Mouse (Mus musculus): ENCODE measurements around the gene Birc2.

Gene Birc2

GRCm38 (mm10) chr9:7786086-7786485 lies 50.8 kb downstream of the Birc2 start:
- DNase-seq (ENCODE audit: low spot score in 2 of 2), result no peak

GRCm38 (mm10) chr9:7785396-7785795 lies 51.5 kb downstream of the Birc2 start:
- DNase-seq (ENCODE audit: low spot score in 2 of 2), result no peak

GRCm38 (mm10) chr9:7784615-7785012 lies 52.2 kb downstream of the Birc2 start:
- no peak for DNase-seq (ENCODE audit: low spot score in 2 of 2)

- no peak for DNase-seq (ENCODE audit: low spot score in 2 of 2)
Measured at GRCm38 (mm10) chr9:7783823-7784614, 52.8 kb downstream of the Birc2 start.

- DNase-seq (ENCODE audit: low spot score in 2 of 2), result peak in 1 of 2 experiments; percentile 66
Measured at GRCm38 (mm10) chr9:7780250-7781150, 56.4 kb downstream of the Birc2 start.

GRCm38 (mm10) chr9:7779786-7780185 lies 57.1 kb downstream of the Birc2 start:
- DNase-seq (ENCODE audit: low spot score in 2 of 2), result no peak

- no peak for DNase-seq (ENCODE audit: low spot score in 2 of 2)
Measured at GRCm38 (mm10) chr9:7778771-7779170, 58.1 kb downstream of the Birc2 start.

- peak in 1 of 2 experiments; percentile 44 for DNase-seq (ENCODE audit: low spot score in 2 of 2)
Measured at GRCm38 (mm10) chr9:7777652-7778051, 59.2 kb downstream of the Birc2 start.

- no peak for DNase-seq (ENCODE audit: low spot score in 2 of 2)
Measured at GRCm38 (mm10) chr9:7776940-7777339, 59.9 kb downstream of the Birc2 start.

- DNase-seq (ENCODE audit: low spot score in 2 of 2), result no peak
Measured at GRCm38 (mm10) chr9:7775986-7776385, 60.9 kb downstream of the Birc2 start.

GRCm38 (mm10) chr9:7775011-7775410 lies 61.9 kb downstream of the Birc2 start:
- no peak for DNase-seq (ENCODE audit: low spot score in 2 of 2)

GRCm38 (mm10) chr9:7774538-7774937 lies 62.3 kb downstream of the Birc2 start:
- DNase-seq (ENCODE audit: low spot score in 2 of 2), result no peak

GRCm38 (mm10) chr9:7773686-7774085 lies 63.2 kb downstream of the Birc2 start:
- DNase-seq (ENCODE audit: low spot score in 2 of 2), result no peak

- DNase-seq (ENCODE audit: low spot score in 2 of 2), result no peak
Measured at GRCm38 (mm10) chr9:7772773-7773454, 64.0 kb downstream of the Birc2 start.

- no peak for DNase-seq (ENCODE audit: low spot score in 2 of 2)
Measured at GRCm38 (mm10) chr9:7772361-7772760, 64.5 kb downstream of the Birc2 start.

- DNase-seq (ENCODE audit: low spot score in 2 of 2), result no peak
Measured at GRCm38 (mm10) chr9:7769491-7769890, 67.4 kb downstream of the Birc2 start.

GRCm38 (mm10) chr9:7769081-7769480 lies 67.8 kb downstream of the Birc2 start:
- no peak for DNase-seq (ENCODE audit: low spot score in 2 of 2)
